Mouse (Mus musculus) thymus, adult 2 months (tissue): ENCODE measurements at regions not wholly inside any gene's neighbourhood (a gene's known extent, or its start where the extent isn't known, plus 50 kb on each side); places are given as distances from the start of the nearest gene placed in this dataset.

Experiments
- CTCF ChIP-seq: fragments of 200-500 bp; IDR thresholded peaks from 2 replicates; pipeline ENCODE4 v1.5.1; 2012; ENCODE audit warnings: mild to moderate bottlenecking, control low read depth, low read length, moderate library complexity, borderline replicate concordance; ENCODE audit not compliant: control insufficient read depth, poor library complexity, insufficient read depth; ENCODE audit errors: extremely low read depth
- POLR2A ChIP-seq: fragments of 200-500 bp; IDR thresholded peaks from 2 replicates; pipeline ENCODE4 v1.6.1; 2012; ENCODE audit warnings: mild to moderate bottlenecking, low read length, control low read depth, moderate library complexity; ENCODE audit not compliant: control insufficient read depth, poor library complexity, insufficient read depth; ENCODE audit errors: extremely low read depth

DNA sequence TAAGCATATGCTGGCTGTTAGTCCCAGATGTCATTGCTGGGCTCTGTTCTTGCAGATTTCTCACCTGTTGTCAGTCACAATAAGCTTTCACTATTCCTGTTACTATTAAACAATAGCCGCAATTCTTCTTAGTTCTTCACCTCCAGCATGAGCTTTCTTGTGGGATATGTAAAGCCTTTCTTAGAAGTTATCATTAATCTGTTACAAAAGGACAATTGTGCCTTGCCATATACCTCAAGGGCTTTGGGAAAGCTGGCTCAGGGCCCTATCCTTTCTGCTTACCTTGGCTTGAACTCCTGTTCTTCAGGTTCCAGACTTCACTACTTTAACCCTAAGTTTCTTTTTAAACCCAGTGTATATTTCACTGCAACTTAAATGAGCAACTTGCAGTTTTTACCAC, 301.3 kb downstream of the Eepd1 start:
- TF ChIP-seq CTCF (no peak), POLR2A (no peak)
